In the genomic region with DNA sequence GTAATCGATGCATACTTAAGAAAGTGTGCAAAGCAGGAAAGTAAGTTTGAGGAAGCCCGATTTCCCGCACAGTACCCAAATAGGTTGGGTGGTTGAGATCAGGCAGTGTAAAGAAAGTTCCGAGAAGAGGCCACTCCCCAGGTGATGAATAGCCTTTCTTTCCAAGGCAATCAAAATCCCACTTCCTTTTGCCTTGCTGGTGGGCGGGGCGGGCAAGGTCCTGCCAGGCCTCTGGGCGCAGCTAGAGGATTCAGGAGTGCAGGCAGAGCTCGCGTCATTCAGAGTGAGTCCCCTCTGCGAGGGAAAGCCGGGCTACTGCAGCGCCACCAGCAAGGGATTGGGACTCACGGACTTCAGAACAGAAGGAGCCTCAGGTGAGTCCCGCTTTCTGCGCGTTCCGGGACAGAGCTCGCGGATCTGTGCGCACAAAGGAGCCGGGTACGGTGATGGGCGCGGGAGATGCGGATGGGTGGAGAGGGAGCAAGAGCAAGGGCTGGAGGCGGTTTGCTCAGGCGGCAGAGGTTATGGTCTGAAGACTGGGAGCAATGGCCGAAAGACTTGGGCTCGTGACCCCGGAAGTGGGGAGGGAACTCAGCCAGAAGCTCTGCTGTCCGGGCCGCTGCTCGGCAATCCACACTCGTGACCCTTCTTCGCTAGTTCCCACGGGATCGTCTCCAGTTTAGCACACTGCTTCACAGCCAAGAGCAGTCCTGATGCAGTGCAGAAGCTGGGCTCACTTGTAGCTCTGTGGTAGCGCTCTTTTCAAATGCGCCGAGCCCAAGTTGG, we compare ENCODE assay signal across 8 mouse cellular contexts. TPM values are rescaled to one million over a fixed set of nuclear protein-coding genes. Genes with fewer than 3 reads are reported as not detected.
DNase-seq lines count a peak whose midpoint lies in the region; ATAC-seq lines count a peak whose summit lies in the region.

No protein-coding gene starts in this region.

- peak; percentile 56 for ATAC-seq in inflammation-experienced regulatory T-cells, adult 6 months
- peak; percentile 85 for ATAC-seq in megakaryocyte-erythroid progenitor cell, adult 5-6 weeks (replicated peaks; ENCODE audit: low FRiP score, low TSS enrichment, poor library complexity, severe bottlenecking)

- intact Hi-C loops in left cerebral cortex, postnatal 25 days (cut with DNase I), result no loop called here

- peak; percentile 67 to 68 for DNase-seq in adrenal gland, adult 18-20 months (ENCODE audit: low spot score in 2 of 2)
- peak; percentile 89 for DNase-seq in embryo, embryonic 11 days
- DNase-seq in gastrocnemius, postnatal 25 days, result peak; percentile 78
- DNase-seq in left cerebral cortex, postnatal 25 days (ENCODE audit: low spot score in 2 of 2), result peak; percentile 29 to 30
- DNase-seq in right cerebral cortex, postnatal 25 days, result peak; percentile 26
- peak; percentile 51 to 76 for DNase-seq in urinary bladder, postnatal 36 days (ENCODE audit: low spot score in 2 of 2)

RNA-seq across cellular contexts. Expression of a gene that starts 0.6 kb away (rescaled TPM):
- total RNA-seq in adrenal gland, adult 18-20 months (2021), result 10 to 100 TPM in 1 of 2 experiments, 1 to 10 TPM in 1; 7.2 to 11.5 TPM
- 1 to 10 TPM in 1 of 2 experiments, under 1 TPM in 1; 0.97 to 1.2 TPM for total RNA-seq in gastrocnemius, postnatal 25 days (2021)
- 100 to 1,000 TPM in 2 of 3 experiments, 10 to 100 TPM in 1; 87.2 to 159 (median 107) TPM for polyA plus RNA-seq in inflammation-experienced regulatory T-cells, adult 6 months (2017; shearing (Covaris generic))
- total RNA-seq in left cerebral cortex, postnatal 25 days (2021), result 1 to 10 TPM; 1.3 to 1.6 TPM
- total RNA-seq in megakaryocyte-erythroid progenitor cell, adult 5-6 weeks (2014; fragmentation: Nextera tagmentation), result 79.8 and 102 TPM in 2 replicates
- total RNA-seq in megakaryocyte-erythroid progenitor cell, adult 5-6 weeks (2017), result 103 and 137 TPM in 2 replicates

RNA-seq across cellular contexts. Expression of a gene that starts 25.2 kb away (rescaled TPM):
- total RNA-seq in adrenal gland, adult 18-20 months (2021), result 10 to 100 TPM; 15.5 to 18.1 TPM
- 1 to 10 TPM; 1.3 to 1.5 TPM for total RNA-seq in gastrocnemius, postnatal 25 days (2021)
- polyA plus RNA-seq in inflammation-experienced regulatory T-cells, adult 6 months (2017; shearing (Covaris generic)), result not detected
- total RNA-seq in left cerebral cortex, postnatal 25 days (2021), result 1 to 10 TPM; 1.1 to 3.0 TPM
- 0.48 TPM in 1 of 2 replicates, not detected in the other for total RNA-seq in megakaryocyte-erythroid progenitor cell, adult 5-6 weeks (2014; fragmentation: Nextera tagmentation)
- total RNA-seq in megakaryocyte-erythroid progenitor cell, adult 5-6 weeks (2017), result 3.4 and 3.9 TPM in 2 replicates

RNA-seq across cellular contexts. Expression of a gene that starts 57.4 kb away (rescaled TPM):
- total RNA-seq in adrenal gland, adult 18-20 months (2021), result not detected
- not detected for total RNA-seq in gastrocnemius, postnatal 25 days (2021)
- polyA plus RNA-seq in inflammation-experienced regulatory T-cells, adult 6 months (2017; shearing (Covaris generic)), result not detected
- total RNA-seq in left cerebral cortex, postnatal 25 days (2021), result not detected
- total RNA-seq in megakaryocyte-erythroid progenitor cell, adult 5-6 weeks (2014; fragmentation: Nextera tagmentation), result not detected in 2 replicates
- total RNA-seq in megakaryocyte-erythroid progenitor cell, adult 5-6 weeks (2017), result not detected in 2 replicates

RNA-seq across cellular contexts. Expression of a gene that starts 59.0 kb away (rescaled TPM):
- total RNA-seq in adrenal gland, adult 18-20 months (2021), result not detected
- total RNA-seq in gastrocnemius, postnatal 25 days (2021), result not detected
- under 1 TPM in 1 of 3 experiments, not detected in 2; 0.50 TPM for polyA plus RNA-seq in inflammation-experienced regulatory T-cells, adult 6 months (2017; shearing (Covaris generic))
- total RNA-seq in left cerebral cortex, postnatal 25 days (2021), result not detected
- total RNA-seq in megakaryocyte-erythroid progenitor cell, adult 5-6 weeks (2014; fragmentation: Nextera tagmentation), result 2.7 TPM in 1 of 2 replicates, not detected in the other
- total RNA-seq in megakaryocyte-erythroid progenitor cell, adult 5-6 weeks (2017), result not detected in 2 replicates

Comparison
In these comparisons a context has a peak if more than half of its experiments do, and no peak if none do; other contexts are left out.
1. Peak in every context shown above with its lines: DNase-seq and ATAC-seq.
2. DNase-seq: peak in every context shown above with its lines; median percentile 89 in embryo, embryonic 11 days; 78 in gastrocnemius, postnatal 25 days; 68 in adrenal gland, adult 18-20 months; 64 in urinary bladder, postnatal 36 days; 30 in left cerebral cortex, postnatal 25 days; 26 in right cerebral cortex, postnatal 25 days.
3. RNA of a gene that starts 0.6 kb away (total RNA-seq): 79.8 to 137 TPM in megakaryocyte-erythroid progenitor cell, adult 5-6 weeks; 7.2 to 11.5 TPM in adrenal gland, adult 18-20 months, 1.3 to 1.6 TPM in left cerebral cortex, postnatal 25 days and 0.97 to 1.2 TPM in gastrocnemius, postnatal 25 days; every median in the first group is over 4 times any median in the second.